Mouse (Mus musculus) kidney, adult 18-20 months (tissue): ENCODE data around the gene Rpsa.
"Not testable (repeated sequence)": the region's sequence is repeated elsewhere in the genome, so short reads cannot be mapped to it uniquely, and the experiment has no call there.

Experiments used
- DNase-seq: peaks from one replicate; pipeline ENCODE4 v3.0.0; 2021

Rpsa gene

GRCm38 (mm10) chr9:120127538-120128251 lies at the start of gene Rpsa:
TSS of gene Rpsa (plus strand) at chr9:120127689.
- peak; percentile 93 for DNase-seq

- DNase-seq: no peak
Measured at GRCm38 (mm10) chr9:120078241-120078640, 49.2 kb upstream of the Rpsa start.

- no peak for DNase-seq
Measured at GRCm38 (mm10) chr9:120079901-120080300, 47.6 kb upstream of the Rpsa start.

- DNase-seq: no peak
Measured at GRCm38 (mm10) chr9:120080546-120081108, 46.9 kb upstream of the Rpsa start.

GRCm38 (mm10) chr9:120081247-120081646 lies 46.2 kb upstream of the Rpsa start:
- DNase-seq: no peak

- no peak for DNase-seq
Measured at GRCm38 (mm10) chr9:120081967-120082366, 45.5 kb upstream of the Rpsa start.

GRCm38 (mm10) chr9:120082691-120083090 lies 44.8 kb upstream of the Rpsa start:
- DNase-seq: no peak

GRCm38 (mm10) chr9:120083158-120083894 lies 44.2 kb upstream of the Rpsa start:
- no peak for DNase-seq

GRCm38 (mm10) chr9:120084406-120084805 lies 43.1 kb upstream of the Rpsa start:
- DNase-seq: no peak

GRCm38 (mm10) chr9:120089125-120089524 lies 38.4 kb upstream of the Rpsa start:
- no peak for DNase-seq

GRCm38 (mm10) chr9:120091086-120091485 lies 36.4 kb upstream of the Rpsa start:
- DNase-seq: no peak

GRCm38 (mm10) chr9:120091696-120092238 lies 35.7 kb upstream of the Rpsa start, which contains the start of gene Ccr8:
TSS of gene Ccr8 (plus strand) at chr9:120092114.
- no peak for DNase-seq

GRCm38 (mm10) chr9:120093701-120094100 lies 33.8 kb upstream of the Rpsa start:
- DNase-seq: no peak

- no peak for DNase-seq
Measured at GRCm38 (mm10) chr9:120095886-120096285, 31.6 kb upstream of the Rpsa start.

- peak; percentile 61 for DNase-seq
Measured at GRCm38 (mm10) chr9:120098682-120099081, 28.8 kb upstream of the Rpsa start.

- DNase-seq: no peak
Measured at GRCm38 (mm10) chr9:120099304-120099703, 28.2 kb upstream of the Rpsa start.

GRCm38 (mm10) chr9:120101165-120101564 lies 26.3 kb upstream of the Rpsa start:
- DNase-seq: no peak

- not testable (repeated sequence) for DNase-seq
Measured at GRCm38 (mm10) chr9:120108953-120109352, 18.5 kb upstream of the Rpsa start.

- peak; percentile 95 for DNase-seq
Measured at GRCm38 (mm10) chr9:120110211-120111018, 17.1 kb upstream of the Rpsa start, which contains the start of gene Slc25a38. TSS of gene Slc25a38 (plus strand) at chr9:120110374.

GRCm38 (mm10) chr9:120111156-120111945 lies 16.1 kb upstream of the Rpsa start:
- DNase-seq: no peak

- no peak for DNase-seq
Measured at GRCm38 (mm10) chr9:120112472-120112871, 15.0 kb upstream of the Rpsa start.

- no peak for DNase-seq
Measured at GRCm38 (mm10) chr9:120113456-120113855, 14.0 kb upstream of the Rpsa start.
